Mouse (Mus musculus) spleen, adult 2 months (tissue): ENCODE results near the gene 1700029J07Rik. TPM values are rescaled to one million over a fixed set of nuclear protein-coding genes. Genes with fewer than 3 reads are reported as not detected.

Source experiments
- DNase-seq, 2 experiments: peaks; one replicate each; pipeline versions ENCODE4 v3.0.0 to v3.0.0-alpha.2; 2012 to 2021; ENCODE audit warnings: low spot score in 2 of 2, low read depth in 1 of 2
- H3K27ac ChIP-seq: fragments of 200-500 bp; 2 replicates; pipeline ENCODE4 v1.5.1; 2012; ENCODE audit warnings: low read length, inconsistent platforms; ENCODE audit not compliant: insufficient read depth
- H3K27me3 ChIP-seq: fragments of 200-500 bp; 2 replicates; pipeline ENCODE4 v1.6.1; 2012; ENCODE audit warnings: mild to moderate bottlenecking, moderate library complexity, low read length, inconsistent platforms; ENCODE audit not compliant: control insufficient read depth, insufficient read depth
- H3K36me3 ChIP-seq: fragments of 200-500 bp; 2 replicates; pipeline ENCODE4 v1.6.1; 2012; ENCODE audit warnings: mild to moderate bottlenecking, low read length, inconsistent platforms; ENCODE audit not compliant: control insufficient read depth, insufficient read depth
- H3K4me1 ChIP-seq: fragments of 200-500 bp; 2 replicates; pipeline ENCODE4 v1.6.1; 2011; ENCODE audit warnings: inconsistent platforms; ENCODE audit not compliant: control insufficient read depth, insufficient read depth, insufficient read length
- H3K4me3 ChIP-seq: fragments of 200-500 bp; 2 replicates; pipeline ENCODE4 v1.5.1; 2011; ENCODE audit warnings: mild to moderate bottlenecking, inconsistent platforms; ENCODE audit not compliant: insufficient read depth, insufficient read length; ENCODE audit errors: extremely low read depth
- CTCF ChIP-seq: fragments of 200-500 bp; IDR thresholded peaks from 2 replicates; pipeline ENCODE4 v1.5.1; 2011; ENCODE audit warnings: mild to moderate bottlenecking, inconsistent platforms; ENCODE audit not compliant: insufficient read depth, insufficient read length, insufficient replicate concordance; ENCODE audit errors: extremely low read depth
- POLR2A ChIP-seq: fragments of 200-500 bp; IDR thresholded peaks from 2 replicates; pipeline ENCODE4 v1.6.1; 2011; ENCODE audit warnings: low read depth, low read length, inconsistent platforms
- WGBS: fragments of 180-500 bp; shearing (Covaris S2); methylation state at CpG from one replicate; pipeline ENCODE4 v1.1.7; 2018; 5-methylcytosine and 5-hydroxymethylcytosine counted together
- polyA plus RNA-seq: library from polyadenylated mRNA; depleted of rRNA; stranded (reverse); fragments of >200 nt; gene quantifications from 2 replicates; pipeline ENCODE4 v1.2.3, GENCODE M21; 2012

The 1700029J07Rik gene
- polyA plus RNA-seq, 1 experiment = 0.20 TPM

GRCm38 (mm10) chr8:46005596-46005995 is 30.5 kb upstream of the 1700029J07Rik start, which contains the start of gene Ankrd37:
Gene Ankrd37, minus strand, starts transcription at chr8:46005707.
- Histone ChIP-seq H3K27me3 (peaks cover 1% of the 10 kb centered on the region; the same call in 1 of the 2 replicates), H3K27ac (no peak within 1 kb of the TSS), H3K36me3 (no peaks in the 10 kb centered on the region), H3K4me3 (no peak within 1 kb of the TSS), H3K4me1 (no peaks in the 10 kb centered on the region)
- DNase-seq = no peak
- WGBS = 62% methylated on average over 4 of the region's 4 CpGs
- TF ChIP-seq POLR2A = no peak
- TF ChIP-seq CTCF = no peak

- no peaks in the 10 kb centered on the region for H3K27me3 ChIP-seq
- peaks cover 3% of the 10 kb centered on the region; the same call in 1 of the 2 replicates for H3K4me1 ChIP-seq
- peak overlapping the region; percentile 64 for H3K4me3 ChIP-seq
- TF ChIP-seq CTCF (no peak), POLR2A (peak; percentile 82)
- WGBS = 8% methylated on average over 55 of the region's 55 CpGs
- DNase-seq = peak; percentile 92 to 99
- peaks cover 15% of the 10 kb centered on the region for H3K36me3 ChIP-seq
- H3K27ac ChIP-seq = peak overlapping the region; percentile 92
Measured at GRCm38 (mm10) chr8:45999784-46000705, 25.0 kb upstream of the 1700029J07Rik start.

- 11% methylated on average over 22 of the region's 22 CpGs for WGBS
Measured at GRCm38 (mm10) chr8:45999138-45999783, 24.2 kb upstream of the 1700029J07Rik start, which contains the start of gene Lrp2bp. Gene Lrp2bp, plus strand, starts transcription at chr8:45999303.

GRCm38 (mm10) chr8:45998228-45998627 is 23.2 kb upstream of the 1700029J07Rik start:
- H3K27me3 ChIP-seq = no peaks in the 10 kb centered on the region
- no peak for DNase-seq

More at GRCm38 (mm10) chr8:45999138-45999783, 24.2 kb upstream of the 1700029J07Rik start, which contains the start of gene Lrp2bp:
- peak in 1 of 2 experiments; percentile 23 for DNase-seq
- Histone ChIP-seq H3K4me3 (peak within 1 kb of the TSS; percentile 64), H3K27ac (peak within 1 kb of the TSS; percentile 92), H3K36me3 (peaks cover 15% of the 10 kb centered on the region), H3K4me1 (peaks cover 3% of the 10 kb centered on the region; the same call in 1 of the 2 replicates), H3K27me3 (no peaks in the 10 kb centered on the region)
- TF ChIP-seq POLR2A = no peak
- no peak for TF ChIP-seq CTCF

GRCm38 (mm10) chr8:45995576-45995975 is 20.5 kb upstream of the 1700029J07Rik start:
- 88% methylated on average over 3 of the region's 3 CpGs for WGBS
- Histone ChIP-seq H3K27me3 (no peaks in the 10 kb centered on the region), H3K36me3 (peaks cover 16% of the 10 kb centered on the region), H3K4me1 (peaks cover 5% of the 10 kb centered on the region; the same call in 1 of the 2 replicates), H3K4me3 (no peak overlapping the region), H3K27ac (no peak overlapping the region)
- TF ChIP-seq POLR2A (no peak), CTCF (no peak)
- no peak for DNase-seq

More at GRCm38 (mm10) chr8:45998228-45998627, 23.2 kb upstream of the 1700029J07Rik start:
- WGBS = 91% methylated on average over 2 of the region's 2 CpGs
- H3K36me3 ChIP-seq = peaks cover 16% of the 10 kb centered on the region
- H3K4me1 ChIP-seq = peaks cover 3% of the 10 kb centered on the region; the same call in 1 of the 2 replicates
- H3K27ac ChIP-seq = no peak overlapping the region
- no peak for TF ChIP-seq CTCF
- no peak for TF ChIP-seq POLR2A
- H3K4me3 ChIP-seq = no peak overlapping the region

- 94% methylated on average over 2 of the region's 2 CpGs for WGBS
- no peak for DNase-seq
Measured at GRCm38 (mm10) chr8:45994111-45994510, 19.1 kb upstream of the 1700029J07Rik start.

More at GRCm38 (mm10) chr8:45994111-45994510, 19.1 kb upstream of the 1700029J07Rik start:
- Histone ChIP-seq H3K27ac (no peak overlapping the region), H3K4me1 (peaks cover 4% of the 10 kb centered on the region; the same call in 1 of the 2 replicates), H3K4me3 (no peak overlapping the region), H3K27me3 (no peaks in the 10 kb centered on the region), H3K36me3 (peaks cover 17% of the 10 kb centered on the region)
- TF ChIP-seq CTCF (0 out of 2 replicates have a peak, but pooled peaks have one; percentile 2), POLR2A (no peak)
